Mouse (Mus musculus) CH12.LX (cell line): ENCODE measurements at regions not wholly inside any gene's neighbourhood (a gene's known extent, or its start where the extent isn't known, plus 50 kb on each side); places are given as distances from the start of the nearest gene placed in this dataset.

Source experiments
- DNase-seq: peaks from one replicate; pipeline ENCODE4 v3.0.0-alpha.2; 2013; ENCODE audit errors: extremely low read depth
- H3K27ac ChIP-seq: 2 replicates; pipeline ENCODE4 v1.5.1; 2012; ENCODE audit warnings: low read depth, mild to moderate bottlenecking, control low read depth, moderate library complexity; ENCODE audit not compliant: insufficient read depth
- H3K27me3 ChIP-seq: replicated peaks from 2 replicates; pipeline ENCODE3; 2012; ENCODE audit warnings: inconsistent platforms
- H3K36me3 ChIP-seq, 2 experiments: replicated peaks in 1 of 2; 2 replicates each; pipeline versions ENCODE3 to v1.6.1; 2012; ENCODE audit warnings: inconsistent platforms in 1 of 2, low read length in 1 of 2, mild to moderate bottlenecking in 1 of 2, mixed read lengths in 1 of 2, moderate library complexity in 1 of 2; ENCODE audit not compliant: control insufficient read depth in 1 of 2, insufficient read depth in 1 of 2
- H3K4me1 ChIP-seq, 2 experiments: 2 replicates each; pipeline ENCODE4 v1.6.1; 2012; ENCODE audit warnings: inconsistent platforms in 1 of 2, moderate library complexity in 1 of 2; ENCODE audit not compliant: insufficient read depth in 2 of 2, control insufficient read depth in 1 of 2
- H3K4me2 ChIP-seq: 2 replicates; pipeline ENCODE4 v1.6.1; 2012; ENCODE audit warnings: low read depth, mild to moderate bottlenecking, control low read depth; ENCODE audit not compliant: poor library complexity, insufficient read depth, severe bottlenecking
- H3K4me3 ChIP-seq, 3 experiments: fragments of 150-350 bp in 1 of 3; sonication (generic) in 1 of 3; replicated peaks in 1 of 3; 2 replicates each; pipeline versions ENCODE3 to v1.5.1; 2011 to 2012; ENCODE audit warnings: low read depth in 2 of 3, low read length in 2 of 3, mild to moderate bottlenecking in 2 of 3, moderate library complexity in 2 of 3, control low read depth in 1 of 3, improper control_type of control experiment in 1 of 3, inconsistent platforms in 1 of 3, mixed read lengths in 1 of 3; ENCODE audit not compliant: poor library complexity in 1 of 3
- H3K79me2 ChIP-seq: replicated peaks from 2 replicates; pipeline ENCODE4 v1.6.1; 2012; ENCODE audit warnings: mild to moderate bottlenecking, moderate library complexity; ENCODE audit not compliant: control insufficient read depth, poor library complexity, insufficient read depth, severe bottlenecking; ENCODE audit errors: extremely low read depth
- H3K9ac ChIP-seq: 2 replicates; pipeline ENCODE4 v1.6.1; 2012; ENCODE audit warnings: low read depth, mild to moderate bottlenecking, control low read depth, moderate library complexity; ENCODE audit not compliant: insufficient read depth
- H3K9me3 ChIP-seq: replicated peaks from 2 replicates; pipeline ENCODE3; 2012; ENCODE audit warnings: low read length, inconsistent platforms, mixed read lengths
- CTCF ChIP-seq, 2 experiments: IDR thresholded peaks in 1 of 2; conservative IDR thresholded peaks in 1 of 2; 2 replicates each; pipeline ENCODE4 v1.5.1; 2011 to 2012; ENCODE audit warnings: low read depth in 2 of 2, low read length in 2 of 2, improper control_type of control experiment in 1 of 2, inconsistent platforms in 1 of 2, mild to moderate bottlenecking in 1 of 2, moderate library complexity in 1 of 2
- EP300 ChIP-seq: IDR thresholded peaks from 2 replicates; pipeline ENCODE4 v1.6.1; 2011; ENCODE audit warnings: low read length, improper control_type of control experiment
- MAFK ChIP-seq: IDR thresholded peaks from 2 replicates; pipeline ENCODE4 v1.6.1; 2011; ENCODE audit warnings: low read length, improper control_type of control experiment; ENCODE audit not compliant: insufficient replicate concordance
- MEF2A ChIP-seq: IDR thresholded peaks from 2 replicates; pipeline ENCODE4 v1.6.1; 2014; ENCODE audit warnings: low read depth, mild to moderate bottlenecking, inconsistent platforms, low read length, improper control_type of control experiment, borderline replicate concordance
- MXI1 ChIP-seq: IDR thresholded peaks from 2 replicates; pipeline ENCODE4 v1.6.1; 2011; ENCODE audit warnings: mild to moderate bottlenecking, low read depth, low read length, improper control_type of control experiment
- POLR2A ChIP-seq: IDR thresholded peaks from 2 replicates; pipeline ENCODE4 v1.6.1; 2011; ENCODE audit warnings: low read depth, mild to moderate bottlenecking, improper control_type of control experiment, low read length
- RAD21 ChIP-seq: IDR thresholded peaks from 2 replicates; pipeline ENCODE4 v1.6.1; 2011; ENCODE audit warnings: low read depth, mild to moderate bottlenecking, low read length, improper control_type of control experiment, moderate library complexity
- RCOR1 ChIP-seq: conservative IDR thresholded peaks from 2 replicates; pipeline ENCODE4 v1.6.1; 2012; ENCODE audit warnings: low read depth, mild to moderate bottlenecking, inconsistent platforms, low read length, improper control_type of control experiment
- SIN3A ChIP-seq: IDR thresholded peaks from 2 replicates; pipeline ENCODE4 v1.6.1; 2012; ENCODE audit warnings: low read length, improper control_type of control experiment, inconsistent platforms
- TCF12 ChIP-seq: IDR thresholded peaks from 2 replicates; pipeline ENCODE4 v1.6.1; 2014; ENCODE audit warnings: low read depth, mild to moderate bottlenecking, inconsistent platforms, low read length, improper control_type of control experiment
- ZMIZ1 ChIP-seq: IDR thresholded peaks from 2 replicates; pipeline ENCODE4 v1.6.1; 2012; ENCODE audit warnings: low read depth, mild to moderate bottlenecking, inconsistent platforms, low read length, improper control_type of control experiment
- dilution Hi-C: fragments of 300-500 bp; cut with MboI; formaldehyde crosslinking; loops from 2 replicates; pipeline ENCODE4 v1.14.3; 2020; ENCODE audit warnings: low sequenced_read_pairs; ENCODE audit not compliant: extremely low pct_unique_long_range_greater_than_20kb, extremely low pct_ligation_motif_present
- in situ Hi-C: fragments of 300-500 bp; cut with MboI; formaldehyde crosslinking; loops from 3 replicates; pipeline ENCODE4 v1.14.3; 2019; ENCODE audit warnings: low sequenced_read_pairs, low pct_ligation_motif_present, low pct_unique_long_range_greater_than_20kb, mixed read lengths

DNA sequence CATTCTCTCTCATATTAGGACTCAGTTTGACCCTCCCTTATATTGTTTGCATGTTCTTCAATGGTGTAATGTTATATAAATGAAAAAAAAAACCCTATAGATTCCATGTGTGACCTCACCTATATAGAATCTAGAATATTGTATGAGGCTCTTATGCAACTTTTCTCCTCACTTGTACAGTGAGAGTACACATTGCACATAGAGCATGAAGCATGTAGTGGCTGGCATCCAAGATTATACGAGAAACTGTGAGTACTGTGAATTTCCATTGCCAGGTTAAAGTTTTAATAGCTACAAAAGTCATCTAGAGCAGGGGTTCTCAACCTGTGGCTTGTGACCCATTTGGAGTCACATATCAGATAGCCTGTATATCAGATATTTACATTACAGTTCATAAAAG, 96.5 kb upstream of the Thbs1 start:
- Histone ChIP-seq H3K79me2 (no peaks in the 10 kb centered on the region), H3K9me3 (no peaks in the 10 kb centered on the region), H3K4me3 (no peak overlapping the region), H3K4me1 (no peaks in the 10 kb centered on the region), H3K27ac (no peak overlapping the region), H3K27me3 (no peaks in the 10 kb centered on the region), H3K36me3 (no peaks in the 10 kb centered on the region), H3K9ac (no peak overlapping the region), H3K4me2 (no peak overlapping the region)
- TF ChIP-seq MAFK = no peak
- TF ChIP-seq EP300 = no peak
- TF ChIP-seq CTCF (conservative IDR thresholded peaks at IDR 0.05 in 1 of 2, IDR thresholded peaks at IDR 0.05 in 1 of 2; ENCODE audit: low read depth in 2 of 2, low read length in 2 of 2) = no peak
- TF ChIP-seq MEF2A = no peak
- TF ChIP-seq POLR2A = no peak
- in situ Hi-C loops = no loop called here
- no peak for DNase-seq
- dilution Hi-C loops = no loop called here

DNA sequence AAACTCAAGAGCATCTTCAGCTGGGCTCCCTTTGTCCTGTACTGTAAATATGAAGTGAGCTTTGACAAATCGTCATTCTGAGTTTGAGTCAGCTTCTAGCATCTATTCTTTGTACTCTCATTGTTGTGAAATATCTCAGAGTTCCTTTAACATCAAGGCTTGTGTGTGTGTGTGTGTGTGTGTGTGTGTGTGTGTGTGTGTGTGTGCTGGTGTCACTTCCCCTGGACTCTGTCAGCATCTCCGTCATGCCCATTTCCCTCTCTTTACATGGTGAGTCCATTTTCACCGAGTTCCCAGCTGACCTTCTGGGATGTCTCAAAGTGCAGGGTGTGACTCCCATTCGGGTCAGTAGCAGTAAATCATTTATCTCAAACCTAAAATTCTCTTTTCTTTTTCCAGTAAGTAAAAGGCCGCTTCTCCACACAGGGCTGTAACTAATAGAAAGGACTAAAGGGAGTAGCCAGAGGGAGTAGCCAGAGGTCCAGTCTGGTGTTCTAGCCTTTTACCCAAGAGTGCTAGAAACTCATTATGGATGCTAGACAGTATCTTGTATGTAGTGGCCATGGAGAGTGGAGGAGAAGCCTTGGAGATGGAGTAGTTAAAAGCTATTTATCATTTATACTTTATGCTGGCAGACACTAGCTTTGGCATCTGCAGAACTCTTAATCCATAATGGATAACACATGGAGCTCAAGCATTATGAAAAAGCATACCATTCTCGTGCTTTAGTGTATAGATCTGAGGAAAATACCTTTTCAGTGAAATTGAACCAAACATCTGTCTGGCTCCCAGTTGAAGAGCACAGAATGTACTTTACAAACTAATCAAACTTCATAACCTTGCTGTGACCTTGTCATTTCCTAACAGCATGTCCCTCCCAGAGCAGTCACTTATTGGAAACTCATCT, 85.6 kb upstream of the Thbs1 start:
- Histone ChIP-seq H3K36me3 (no peaks in the 10 kb centered on the region), H3K79me2 (no peaks in the 10 kb centered on the region), H3K9me3 (no peaks in the 10 kb centered on the region), H3K4me1 (peaks cover 0 to 9% of the 10 kb centered on the region in 2 experiments; a peak in 2 of 4 replicates), H3K4me3 (no peak overlapping the region), H3K27me3 (no peaks in the 10 kb centered on the region), H3K27ac (no peak overlapping the region), H3K4me2 (no peak overlapping the region), H3K9ac (no peak overlapping the region)
- dilution Hi-C loops = no loop called here
- DNase-seq = no peak
- TF ChIP-seq TCF12 = no peak
- no peak for TF ChIP-seq ZMIZ1
- no peak for TF ChIP-seq MXI1
- TF ChIP-seq SIN3A = no peak
- no peak for TF ChIP-seq RCOR1
- no peak for TF ChIP-seq RAD21
- in situ Hi-C loops = no loop called here

GRCm38 (mm10) chr2:118028881-118029280, 82.8 kb upstream of the Thbs1 start:
- no peak for TF ChIP-seq RCOR1
- TF ChIP-seq RAD21 = no peak
- TF ChIP-seq EP300 = no peak
- H3K36me3 ChIP-seq = no peaks in the 10 kb centered on the region
- no peaks in the 10 kb centered on the region for H3K9me3 ChIP-seq
- no peak overlapping the region for H3K9ac ChIP-seq
- H3K4me3 ChIP-seq = no peak overlapping the region
- no peaks in the 10 kb centered on the region for H3K27me3 ChIP-seq
- in situ Hi-C loops (no loop called here), dilution Hi-C loops (no loop called here)
- H3K4me1 ChIP-seq = peaks cover 0 to 6% of the 10 kb centered on the region in 2 experiments; a peak in 2 of 4 replicates
- H3K79me2 ChIP-seq = no peaks in the 10 kb centered on the region
- H3K4me2 ChIP-seq = no peak overlapping the region
- no peak for DNase-seq
- H3K27ac ChIP-seq = no peak overlapping the region
